Mouse (Mus musculus): Measurements from ENCODE around the gene Duoxa1. TPM values are rescaled to one million over a fixed set of nuclear protein-coding genes. Genes with fewer than 3 reads are reported as not detected.
"Not testable (repeated sequence)": the region's sequence is repeated elsewhere in the genome, so short reads cannot be mapped to it uniquely, and the experiment has no call there.

Gene Duoxa1
- total RNA-seq (2021) = 0.41 TPM in 1 of 2 replicates, not detected in the other
- long read RNA-seq, experiment 1 = 0 reads
- long read RNA-seq, experiment 2 = 0 reads

DNA sequence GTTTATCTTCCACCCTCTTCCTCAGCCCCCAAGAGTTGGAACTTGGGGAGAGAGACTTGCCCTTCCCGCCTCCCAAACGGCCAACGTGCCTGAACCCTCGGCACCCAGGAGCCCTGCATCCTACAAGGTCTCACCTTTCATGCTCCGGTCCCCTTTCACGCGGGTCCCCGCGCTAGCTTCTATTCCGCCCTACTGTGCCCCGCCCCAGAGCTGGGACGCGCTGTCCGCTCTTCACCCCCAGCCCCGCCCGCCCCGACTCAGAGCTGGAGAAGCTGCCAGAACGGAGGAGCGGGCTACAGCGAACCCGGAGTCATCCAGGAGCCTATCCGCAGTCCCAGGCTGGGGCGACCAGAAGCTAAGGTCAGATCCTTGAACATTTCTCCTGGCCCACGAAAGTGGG, at the start of gene Duoxa1:
Gene Duoxa1 (minus strand): TSS at position 195 of the 400 bp plus-strand sequence.
- DNase-seq = peak; percentile 24

DNA sequence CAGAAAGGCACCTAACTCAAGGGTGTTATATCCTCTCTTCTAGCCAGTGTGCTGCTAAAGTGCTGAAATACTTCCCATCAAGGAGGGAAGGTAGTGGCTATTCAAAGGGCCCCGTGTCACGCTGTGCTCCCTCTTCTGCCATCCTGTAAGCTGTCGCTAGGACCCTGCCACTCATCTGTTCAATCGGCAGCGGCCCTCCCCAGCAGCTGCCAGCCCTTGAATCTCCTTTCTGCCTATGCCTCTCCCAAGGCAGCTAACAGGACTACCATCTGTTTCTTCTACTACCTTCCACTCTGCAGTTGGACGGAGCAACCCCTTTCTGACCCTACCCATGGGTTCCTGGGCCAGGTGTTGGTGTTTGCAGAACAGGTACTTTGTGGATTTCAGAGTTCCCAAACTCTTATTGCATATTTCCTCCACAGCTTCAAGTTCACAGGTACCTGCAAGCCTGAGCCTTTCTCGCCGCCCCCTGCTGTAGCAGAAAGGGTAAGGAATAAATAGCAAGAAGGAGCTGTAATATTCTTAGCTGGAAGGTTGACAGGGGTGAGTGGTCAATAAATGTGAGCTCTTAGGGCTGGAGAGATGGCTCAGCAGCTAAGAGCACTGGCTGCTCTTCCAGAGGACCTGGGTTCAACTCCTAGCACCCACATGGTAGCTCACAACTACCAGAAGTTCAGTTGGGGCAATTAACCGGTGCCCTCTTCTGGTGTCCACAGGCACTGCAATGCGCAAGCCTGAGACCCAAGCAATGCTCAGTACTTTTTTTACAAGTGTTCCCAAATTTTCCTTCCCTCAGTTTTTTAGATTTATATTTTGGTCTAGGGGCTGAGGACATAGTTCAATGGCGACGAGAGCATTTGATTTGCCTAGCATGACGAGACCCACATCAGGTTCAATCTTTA, 49.3 kb upstream of the Duoxa1 start:
- DNase-seq = no peak

DNA sequence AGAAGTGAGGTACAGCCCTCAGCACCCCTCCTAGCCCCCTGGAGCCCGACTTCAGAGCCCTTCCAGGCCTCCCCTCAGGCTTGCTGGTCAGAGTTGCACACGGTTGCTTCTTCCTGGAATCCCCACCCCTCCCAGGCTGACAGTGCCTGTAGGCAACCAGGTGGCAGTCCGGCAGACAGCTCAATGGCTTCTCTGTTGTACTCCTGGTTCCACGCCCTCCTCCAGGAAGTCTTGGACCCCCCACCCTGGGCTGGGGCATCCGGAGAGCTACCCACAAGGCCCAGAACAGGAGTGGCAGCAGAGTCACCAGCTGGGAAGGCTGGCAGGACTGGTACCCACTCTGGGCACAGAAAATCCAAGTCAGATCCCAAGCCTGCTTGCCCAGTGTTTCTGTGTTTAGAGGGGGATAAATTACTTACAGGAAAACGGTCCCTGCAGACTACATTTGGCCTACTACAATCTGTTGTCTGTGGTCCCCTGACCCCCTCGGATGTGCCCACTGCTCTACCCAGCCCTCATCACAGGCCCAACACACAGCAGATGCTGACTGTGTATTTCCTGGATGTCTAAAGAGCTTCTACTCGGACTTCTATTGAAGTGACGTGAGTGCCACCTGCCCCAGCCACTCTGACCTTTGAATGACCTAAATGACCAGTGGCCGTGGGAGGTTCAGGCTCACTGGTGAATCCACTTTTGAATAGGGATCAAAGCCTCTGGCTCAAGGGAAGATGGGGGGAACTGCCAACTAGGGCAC, 48.5 kb upstream of the Duoxa1 start:
- no peak for DNase-seq

DNA sequence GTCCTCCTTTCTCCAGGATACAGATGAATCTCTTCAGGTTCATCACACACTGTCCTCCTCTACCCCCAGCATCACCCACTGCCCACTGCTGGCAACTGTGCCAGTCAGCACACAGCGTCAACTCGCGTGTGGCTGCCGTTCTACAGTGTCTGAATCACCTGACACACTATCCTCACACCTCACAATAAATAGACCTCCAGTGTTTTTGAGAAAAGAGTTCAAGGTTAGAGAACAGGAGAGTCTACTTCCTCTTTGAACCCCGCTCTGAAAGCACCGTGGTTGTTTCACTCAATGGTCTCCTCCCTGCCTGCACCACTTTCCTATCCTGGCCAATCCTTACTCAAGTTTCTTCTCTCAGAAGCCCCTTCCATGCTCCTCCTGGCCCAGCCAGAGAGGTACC, 47.7 kb upstream of the Duoxa1 start:
- DNase-seq = no peak

DNA sequence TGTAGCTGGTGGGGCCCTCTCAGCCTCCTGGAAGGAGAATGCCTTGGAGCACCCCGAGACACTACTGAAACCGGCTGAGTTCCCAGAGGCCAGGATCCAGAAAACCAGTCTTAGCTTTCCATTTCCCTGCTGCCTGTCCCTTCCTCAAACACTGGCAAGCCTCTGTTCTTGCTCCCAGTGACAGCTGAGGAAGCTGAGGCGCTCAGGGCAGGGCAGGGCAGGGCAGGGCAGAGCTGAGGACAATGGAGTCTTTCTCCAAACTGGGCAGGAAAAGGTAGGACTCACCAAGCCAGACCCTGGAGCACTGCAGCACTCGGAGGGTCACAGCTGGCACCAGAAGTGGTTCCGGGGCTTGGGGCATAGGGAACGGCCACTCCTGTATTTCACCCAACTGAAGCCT, 46.8 kb upstream of the Duoxa1 start:
- no peak for DNase-seq

DNA sequence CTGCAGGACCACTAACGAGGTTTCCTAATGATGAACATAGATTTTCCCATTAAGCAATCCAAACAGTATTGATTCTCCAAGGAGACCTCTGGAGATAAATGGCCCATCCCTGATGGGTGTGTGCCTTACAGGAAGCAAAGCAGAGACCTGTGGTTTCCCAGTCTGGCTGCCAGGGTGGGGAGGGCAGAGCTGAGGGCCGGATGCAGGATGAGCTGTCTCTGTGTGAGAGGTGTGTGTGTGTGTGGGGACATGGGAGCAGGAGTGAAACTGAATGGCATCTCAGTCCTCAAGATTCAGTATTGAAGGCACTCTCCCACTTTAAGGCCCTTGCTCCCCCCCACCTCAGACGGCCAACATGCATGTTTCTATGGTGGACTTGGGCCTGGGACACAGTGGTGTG, 42.7 kb upstream of the Duoxa1 start:
- DNase-seq = no peak

DNA sequence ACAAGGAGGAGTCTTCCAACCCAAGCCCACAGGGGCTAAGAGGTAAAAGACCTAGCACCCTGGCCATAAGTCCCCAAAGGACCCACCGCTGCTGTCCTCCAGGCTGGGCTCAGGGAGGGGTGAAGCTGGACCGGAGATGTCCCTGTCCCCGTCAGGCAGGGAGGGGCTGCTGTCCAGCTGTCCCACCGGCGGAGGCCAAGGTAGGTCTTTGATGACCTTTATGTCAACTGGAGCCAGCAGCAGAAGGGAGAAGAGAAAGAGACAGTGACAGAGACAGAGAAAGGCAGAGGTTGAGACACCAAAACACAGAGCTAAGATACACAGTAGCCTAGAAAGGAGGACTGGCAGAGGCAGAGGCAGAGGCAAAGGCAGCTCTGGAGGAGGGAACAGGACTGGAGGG, 41.9 kb upstream of the Duoxa1 start:
- no peak for DNase-seq

DNA sequence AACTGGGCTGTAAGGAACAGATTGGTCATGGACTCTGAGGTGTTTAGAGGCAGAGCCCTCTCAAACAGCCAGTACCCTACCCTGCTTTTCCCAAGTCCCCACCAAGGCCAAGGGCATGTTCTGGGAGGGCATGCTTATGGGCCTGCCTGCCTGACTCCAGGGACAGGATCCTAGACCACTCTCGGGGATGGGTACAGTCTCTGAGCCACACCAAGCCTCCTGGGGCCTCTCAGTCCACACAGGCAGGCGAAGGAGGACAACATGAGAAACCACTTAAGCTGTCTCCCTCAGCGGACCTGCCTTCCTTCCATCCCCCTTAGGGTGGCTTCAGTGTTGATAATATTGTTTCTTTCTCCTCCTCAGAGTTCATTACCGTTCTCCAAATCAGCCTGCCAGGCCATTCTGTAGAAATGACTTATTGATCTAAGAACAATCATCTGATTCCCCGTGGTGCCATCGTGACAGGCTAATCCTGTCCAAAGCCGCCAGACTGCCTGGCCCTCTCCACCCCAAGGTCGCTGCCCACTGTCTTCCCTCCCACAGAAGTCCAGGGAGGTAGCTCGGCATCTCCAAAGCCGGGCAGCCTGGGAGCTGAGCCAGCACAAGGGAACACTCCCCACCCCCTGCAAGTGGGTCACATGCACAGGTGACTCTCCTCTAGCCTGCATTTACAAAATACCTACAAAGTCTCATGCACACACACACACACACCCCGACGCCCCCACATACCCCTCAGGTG, 40.8 kb upstream of the Duoxa1 start:
- DNase-seq = peak; percentile 57

DNA sequence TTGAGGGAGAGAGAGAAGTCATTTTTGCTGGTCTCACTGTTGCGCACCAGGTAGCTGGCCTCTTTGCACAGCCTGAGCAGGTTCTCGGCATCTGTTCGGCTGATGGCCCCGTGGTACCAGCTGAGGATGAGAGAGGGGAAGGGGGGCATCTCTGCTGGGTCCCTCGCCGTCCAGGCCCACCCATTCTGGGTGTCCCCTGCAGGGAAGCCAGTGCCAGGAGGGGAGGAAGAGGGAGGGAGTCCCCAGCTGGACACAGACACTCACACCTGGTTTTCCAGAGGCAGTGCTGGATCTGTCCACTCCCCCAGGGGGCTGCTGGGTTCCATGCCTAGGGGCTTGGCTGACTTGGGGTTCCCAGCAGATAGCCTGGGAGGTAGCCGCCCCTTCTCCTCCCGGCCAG, 40.2 kb upstream of the Duoxa1 start:
- no peak for DNase-seq

DNA sequence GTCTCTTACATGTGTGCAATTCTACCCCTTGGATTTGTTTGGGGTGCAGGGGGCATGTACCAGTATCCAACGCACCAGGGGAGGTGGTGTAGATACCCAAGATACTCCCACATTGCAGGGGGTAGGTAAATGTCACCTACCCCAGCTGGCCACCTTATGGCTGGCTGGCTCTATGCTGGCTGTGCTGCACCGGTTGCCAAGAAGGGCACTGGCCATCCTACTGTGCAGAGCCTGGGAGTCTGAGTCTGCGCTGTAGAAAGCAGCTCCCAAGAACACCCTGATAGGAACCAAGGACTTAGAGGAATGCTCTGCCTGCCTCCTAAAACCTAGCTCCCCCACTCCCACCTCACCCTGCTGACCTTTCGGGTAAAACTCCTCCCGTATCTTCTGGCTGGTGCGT, 39.5 kb upstream of the Duoxa1 start:
- DNase-seq = no peak

DNA sequence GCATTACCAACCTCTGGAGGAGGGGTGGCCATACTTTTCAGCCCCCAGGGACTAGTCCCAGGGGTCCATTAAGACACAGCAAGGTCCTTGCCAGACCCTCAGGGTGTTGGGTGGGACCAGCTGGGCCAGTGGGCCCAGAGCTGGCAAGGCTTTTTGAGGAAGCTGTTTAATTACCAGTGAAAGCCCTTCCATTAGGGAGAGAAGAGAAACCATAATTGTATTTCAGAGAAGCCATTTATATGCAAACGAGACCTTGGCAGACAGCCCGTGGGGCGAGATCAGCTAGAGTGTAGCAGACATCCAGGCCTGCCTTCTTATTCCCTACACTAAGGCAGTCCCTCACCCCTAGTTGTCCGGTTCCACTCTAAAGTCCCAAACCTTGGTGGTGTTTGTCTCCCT, 38.4 kb upstream of the Duoxa1 start:
- DNase-seq = peak; percentile 65

DNA sequence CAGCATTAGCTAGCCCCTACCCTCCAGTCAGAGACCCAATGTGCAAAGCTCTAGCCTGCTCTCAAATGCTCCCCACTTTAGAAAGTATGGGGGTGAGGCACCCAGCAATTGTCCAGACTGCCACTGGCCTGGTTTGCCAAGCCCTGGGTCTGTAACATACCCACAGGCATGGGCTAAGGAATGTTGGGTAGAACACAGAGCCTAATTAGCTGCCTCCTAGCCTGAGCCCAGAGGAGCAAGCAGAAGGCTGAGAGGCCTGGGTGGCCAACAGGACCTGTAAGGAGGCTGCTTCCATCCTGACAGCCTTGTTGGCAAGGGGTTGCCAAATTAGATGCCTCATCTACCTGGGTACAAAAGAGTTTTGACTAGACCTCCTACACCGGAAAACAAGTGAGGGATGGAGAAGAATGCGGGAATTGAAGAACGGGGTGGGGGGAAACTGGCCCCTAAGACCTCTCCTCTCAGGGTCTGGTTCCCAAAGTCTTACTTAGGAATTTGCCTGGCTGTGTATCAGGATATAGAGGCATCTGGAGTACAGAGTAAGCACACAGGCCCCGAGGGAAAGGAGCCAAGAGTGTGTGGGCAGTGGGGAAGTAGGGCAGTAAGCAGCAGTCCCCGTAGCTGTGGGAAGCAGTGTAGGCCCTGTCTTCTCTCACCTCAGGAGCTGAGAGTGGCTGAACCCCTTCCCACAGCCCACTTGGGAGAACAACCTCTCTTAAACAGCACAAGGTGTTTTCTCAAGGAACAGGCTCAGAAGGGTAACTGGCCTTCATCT, 37.8 kb upstream of the Duoxa1 start:
- no peak for DNase-seq

DNA sequence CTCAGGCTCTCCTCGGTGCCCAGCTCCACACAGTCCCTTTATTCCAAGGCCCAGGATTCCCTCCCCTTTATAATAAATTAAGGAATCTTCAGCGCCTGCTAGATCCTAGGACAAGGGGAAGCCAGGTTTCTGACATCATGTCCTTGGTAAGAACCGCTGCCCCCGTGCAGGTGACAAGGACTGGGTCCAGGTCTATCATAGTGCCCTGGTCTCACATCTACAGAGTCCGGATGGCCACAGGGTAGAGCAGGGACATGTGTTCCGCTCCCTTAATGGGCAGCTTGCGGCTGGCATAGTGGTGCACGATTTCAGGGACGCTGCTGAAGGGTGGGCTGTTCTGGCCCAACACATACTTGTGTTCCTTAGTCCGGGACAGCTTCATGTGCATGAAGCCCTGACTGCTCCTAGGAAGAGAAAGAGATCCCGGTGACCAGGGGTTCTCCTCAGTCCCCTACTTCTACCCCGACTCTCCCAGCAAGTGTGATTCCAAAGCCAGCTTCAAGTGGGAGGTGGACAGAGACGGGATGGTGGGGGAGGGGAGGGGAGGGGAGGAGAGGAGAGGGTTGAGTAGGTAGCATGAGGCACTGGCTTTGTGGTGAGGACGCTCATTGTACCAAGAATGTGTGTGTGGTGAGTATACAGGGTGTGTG, 35.7 kb upstream of the Duoxa1 start:
- DNase-seq = peak; percentile 42

DNA sequence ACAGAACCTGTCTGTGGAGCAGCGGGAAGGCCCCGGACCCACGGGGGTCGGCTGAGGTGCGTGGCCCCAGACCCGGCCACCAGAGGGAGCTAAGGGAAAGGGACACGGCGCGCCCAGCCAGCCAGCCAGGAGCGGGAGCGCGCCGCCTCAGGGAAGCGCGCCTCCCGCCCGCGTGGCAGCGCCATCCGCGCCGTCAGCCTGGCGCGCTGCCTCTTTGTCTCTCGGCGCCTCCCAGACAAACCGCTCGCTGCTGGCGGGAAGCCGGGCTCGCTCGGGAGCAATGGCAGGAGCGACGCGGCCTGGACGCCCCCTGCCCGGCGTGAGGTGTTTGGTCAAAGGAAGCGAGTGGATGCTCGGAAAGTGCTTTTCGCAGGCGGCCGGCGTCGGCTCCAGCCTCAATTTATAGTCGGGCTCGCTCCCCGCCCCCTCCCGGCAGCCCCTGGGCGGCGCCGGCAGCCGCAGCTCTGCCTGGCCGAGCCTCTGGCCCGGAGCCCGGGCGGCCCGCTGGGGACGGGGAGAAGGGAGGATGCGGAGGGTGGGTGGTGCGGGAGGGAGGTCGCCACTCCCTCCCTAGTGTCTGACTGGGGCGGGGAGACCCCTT, 35.1 kb upstream of the Duoxa1 start:
- DNase-seq = peak; percentile 93

DNA sequence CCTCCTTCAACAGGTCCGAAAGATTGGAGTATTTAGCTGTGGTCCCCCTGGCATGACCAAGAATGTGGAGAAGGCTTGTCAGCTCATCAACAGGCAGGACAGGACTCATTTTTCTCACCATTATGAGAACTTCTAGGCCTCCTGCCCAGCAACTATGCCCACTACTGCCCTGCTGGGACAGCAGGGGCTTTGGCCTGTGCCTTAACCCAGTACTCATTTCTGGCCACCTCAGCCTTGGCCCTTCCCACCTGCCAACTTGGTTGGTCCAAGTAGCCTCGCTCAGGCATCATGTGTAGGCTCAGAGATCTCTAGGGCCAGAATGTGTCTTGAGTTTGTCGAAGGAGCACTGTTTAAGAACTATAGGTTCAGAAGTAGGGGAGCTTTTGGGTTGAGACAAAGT, 33.7 kb upstream of the Duoxa1 start:
- no peak for DNase-seq

DNA sequence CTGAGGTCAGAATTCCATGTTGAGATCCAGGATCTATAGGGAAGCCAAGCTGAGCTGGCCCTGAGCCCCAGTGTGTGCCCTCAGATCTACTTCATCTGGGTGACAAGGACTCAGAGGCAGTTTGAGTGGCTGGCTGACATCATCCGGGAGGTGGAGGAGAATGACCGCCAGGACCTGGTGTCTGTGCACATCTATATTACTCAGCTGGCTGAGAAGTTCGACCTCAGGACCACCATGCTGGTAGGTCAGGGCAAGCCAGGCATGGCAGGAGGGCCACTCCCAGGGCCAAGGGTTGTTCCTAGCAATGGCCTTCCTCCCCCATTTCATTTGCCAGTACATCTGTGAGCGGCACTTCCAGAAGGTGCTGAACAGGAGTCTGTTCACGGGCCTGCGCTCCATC, 32.6 kb upstream of the Duoxa1 start:
- DNase-seq = not testable (repeated sequence)

DNA sequence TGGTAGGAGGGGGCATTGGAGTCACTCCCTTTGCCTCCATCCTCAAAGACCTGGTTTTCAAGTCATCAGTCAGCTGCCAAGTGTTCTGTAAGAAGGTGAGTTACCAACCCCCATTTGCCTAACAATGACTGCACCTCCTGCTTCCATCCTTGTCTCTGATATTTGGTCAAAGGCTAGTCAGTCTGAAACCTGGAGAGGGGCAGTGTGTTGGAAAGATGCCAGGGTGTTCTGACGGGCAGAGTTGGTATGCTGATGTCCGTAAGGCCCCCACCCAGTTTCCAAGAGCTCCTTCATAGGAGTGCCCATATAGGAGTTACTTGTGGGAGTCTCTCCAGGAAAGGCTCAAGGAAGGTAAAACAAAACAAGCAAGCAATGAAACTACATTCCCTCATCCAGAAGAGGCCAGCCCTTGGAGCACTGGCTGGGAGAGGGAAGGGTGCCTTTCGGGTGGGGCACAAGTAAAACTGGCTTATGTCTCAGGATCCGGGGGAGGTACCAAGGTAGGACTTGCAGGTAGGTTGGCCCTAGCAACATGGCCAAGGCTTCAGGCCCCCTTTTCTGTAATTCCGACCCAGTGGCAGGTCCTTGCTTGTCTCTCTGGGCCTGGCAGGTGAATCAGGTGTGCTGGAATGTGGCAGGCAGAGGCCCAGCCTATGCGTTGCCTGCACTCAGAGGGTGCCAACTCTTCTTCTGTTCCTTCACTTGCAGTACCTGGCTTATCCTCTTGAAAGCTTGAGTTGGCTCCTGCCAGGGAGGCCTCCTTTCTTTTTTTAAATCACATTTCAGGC, 31.8 kb upstream of the Duoxa1 start:
- no peak for DNase-seq

DNA sequence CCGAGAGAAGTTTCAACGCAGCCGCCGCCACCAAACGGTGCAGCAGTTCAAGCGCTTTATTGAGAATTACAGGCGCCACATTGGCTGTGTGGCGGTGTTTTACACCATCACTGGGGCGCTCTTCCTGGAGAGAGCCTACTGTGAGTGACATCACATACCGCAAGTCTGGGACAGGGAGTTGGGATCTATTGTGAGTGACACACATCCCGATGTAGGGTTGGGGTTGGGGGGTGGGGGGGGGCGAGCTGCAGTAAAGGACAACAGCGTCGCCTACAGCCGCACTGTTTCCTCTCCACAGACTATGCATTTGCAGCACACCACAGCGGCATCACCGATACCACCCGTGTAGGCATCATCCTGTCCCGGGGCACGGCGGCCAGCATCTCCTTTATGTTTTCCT, 23.8 kb upstream of the Duoxa1 start:
- no peak for DNase-seq

DNA sequence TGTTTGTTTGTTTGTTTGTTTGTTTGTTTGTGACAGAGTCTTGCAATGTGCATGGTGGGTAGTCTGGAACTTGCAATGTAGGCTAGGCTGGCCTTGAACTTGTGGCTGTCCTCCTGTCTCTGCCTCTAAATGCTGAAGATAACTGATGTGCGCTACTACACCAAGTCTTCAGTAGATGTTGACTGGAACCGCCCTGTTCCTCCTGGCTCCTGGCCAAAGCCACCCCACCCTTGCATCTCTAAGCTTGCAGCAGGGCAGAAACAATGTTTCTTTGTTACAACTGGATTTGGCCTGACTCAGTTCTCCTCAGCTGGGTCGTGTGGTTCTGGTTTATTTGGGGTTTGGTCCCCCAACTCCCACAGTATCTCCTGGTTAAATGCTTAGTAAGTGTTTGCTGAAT, 20.6 kb upstream of the Duoxa1 start:
- no peak for DNase-seq

DNA sequence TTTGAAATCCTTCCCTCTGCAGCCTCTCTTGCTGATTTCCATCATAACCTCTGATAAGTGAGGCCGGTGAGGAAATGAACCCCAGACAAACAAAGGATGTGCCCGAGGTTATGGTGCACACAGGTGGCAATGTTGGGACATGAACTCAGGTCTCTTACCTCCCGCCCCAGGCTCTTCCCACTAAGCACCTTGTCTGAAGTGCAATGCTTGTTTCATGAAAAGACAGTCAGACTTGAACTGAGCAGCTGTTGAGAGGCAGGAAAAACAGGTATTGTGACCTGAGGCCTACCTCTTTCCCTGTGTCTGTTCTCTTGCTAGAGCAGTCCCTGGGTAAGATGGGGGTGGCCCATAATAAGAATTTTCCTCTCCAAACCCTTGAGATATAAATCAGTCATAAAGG, 18.7 kb upstream of the Duoxa1 start:
- DNase-seq = no peak

All from adrenal gland, postnatal 14 days (tissue).